ENCODE assay signal across 8 mouse cellular contexts in genomic region chr2:160957801-160958200, GRCm38 (mm10). TPM values are rescaled to one million over a fixed set of nuclear protein-coding genes. Genes with fewer than 3 reads are reported as not detected.
"Had no signal": no experiment of that assay in that cellular context is flagged by ENCODE, and none has a peak within 500 bp of the region (broad histone marks: within the 10 kb centered on the region; RNA-seq: fewer than 3 reads in every experiment).

No protein-coding gene starts in this region.

RNA-seq across cellular contexts. Expression of gene Emilin3, which starts 45.7 kb away (rescaled TPM):
- total RNA-seq: liver, adult 2 months; megakaryocyte progenitor cell, adult 5-6 weeks; megakaryocyte, adult 5-6 weeks; megakaryocyte-erythroid progenitor cell, adult 5-6 weeks; monocyte, adult 5-6 weeks had no signal
- polyA plus RNA-seq: liver, adult 2 months; liver, postnatal 0 days; macrophage; myocyte had no signal
